Mouse (Mus musculus): ENCODE measurements around the gene Helb. TPM values are rescaled to one million over a fixed set of nuclear protein-coding genes. Genes with fewer than 3 reads are reported as not detected.

The Helb gene
- polyA plus RNA-seq, 1 experiment from 2014 or later = 1.5 TPM

- Histone ChIP-seq H3K9ac (ENCODE audit: low read depth, low read length) (no peak overlapping the region), H3K4me3 (ENCODE audit: low read depth, low read length) (no peak overlapping the region), H3K36me3 (ENCODE audit: control insufficient read depth, insufficient read depth, low read length) (no peaks in the 10 kb centered on the region), H3K4me2 (ENCODE audit: low read length) (no peak overlapping the region), H3K4me1 (ENCODE audit: control insufficient read depth, insufficient read depth, low read length) (no peaks in the 10 kb centered on the region), H3K27ac (ENCODE audit: low read length) (no peak overlapping the region), H3K27me3 (ENCODE audit: control insufficient read depth, insufficient read depth, low read depth, low read length) (no peaks in the 10 kb centered on the region), H3K9me3 (replicated peaks; ENCODE audit: control insufficient read depth, low read length, poor library complexity, severe bottlenecking) (no peaks in the 10 kb centered on the region)
- WGBS = 87% methylated on average over 1 of the region's 1 CpGs
- no peak for ATAC-seq
Observed at GRCm38 (mm10) chr10:120100806-120101205, 12.0 kb downstream of the Helb start.

- Histone ChIP-seq H3K4me2 (ENCODE audit: low read length) (no peak overlapping the region), H3K9ac (ENCODE audit: low read depth, low read length) (no peak overlapping the region), H3K4me1 (ENCODE audit: control insufficient read depth, insufficient read depth, low read length) (no peaks in the 10 kb centered on the region), H3K4me3 (ENCODE audit: low read depth, low read length) (no peak overlapping the region), H3K27me3 (ENCODE audit: control insufficient read depth, insufficient read depth, low read depth, low read length) (no peaks in the 10 kb centered on the region), H3K36me3 (ENCODE audit: control insufficient read depth, insufficient read depth, low read length) (no peaks in the 10 kb centered on the region), H3K27ac (ENCODE audit: low read length) (no peak overlapping the region), H3K9me3 (replicated peaks; ENCODE audit: control insufficient read depth, low read length, poor library complexity, severe bottlenecking) (no peaks in the 10 kb centered on the region)
- 92% methylated on average over 5 of the region's 5 CpGs for WGBS
- ATAC-seq = no peak
Observed at GRCm38 (mm10) chr10:120097564-120097963, 15.2 kb downstream of the Helb start.

- Histone ChIP-seq H3K4me2 (ENCODE audit: low read length) (no peak overlapping the region), H3K27me3 (ENCODE audit: control insufficient read depth, insufficient read depth, low read depth, low read length) (no peaks in the 10 kb centered on the region), H3K9ac (ENCODE audit: low read depth, low read length) (no peak overlapping the region), H3K4me3 (ENCODE audit: low read depth, low read length) (no peak overlapping the region), H3K36me3 (ENCODE audit: control insufficient read depth, insufficient read depth, low read length) (no peaks in the 10 kb centered on the region), H3K4me1 (ENCODE audit: control insufficient read depth, insufficient read depth, low read length) (no peaks in the 10 kb centered on the region), H3K9me3 (replicated peaks; ENCODE audit: control insufficient read depth, low read length, poor library complexity, severe bottlenecking) (no peaks in the 10 kb centered on the region), H3K27ac (ENCODE audit: low read length) (no peak overlapping the region)
- no peak for ATAC-seq
- 97% methylated on average over 5 of the region's 5 CpGs for WGBS
Observed at GRCm38 (mm10) chr10:120095716-120096115, 17.1 kb downstream of the Helb start.

- WGBS = 87% methylated on average over 9 of the region's 9 CpGs
- Histone ChIP-seq H3K27me3 (ENCODE audit: control insufficient read depth, insufficient read depth, low read depth, low read length) (no peaks in the 10 kb centered on the region), H3K27ac (ENCODE audit: low read length) (no peak overlapping the region), H3K36me3 (ENCODE audit: control insufficient read depth, insufficient read depth, low read length) (no peaks in the 10 kb centered on the region), H3K4me1 (ENCODE audit: control insufficient read depth, insufficient read depth, low read length) (no peaks in the 10 kb centered on the region), H3K9me3 (replicated peaks; ENCODE audit: control insufficient read depth, low read length, poor library complexity, severe bottlenecking) (no peaks in the 10 kb centered on the region), H3K9ac (ENCODE audit: low read depth, low read length) (no peak overlapping the region), H3K4me2 (ENCODE audit: low read length) (no peak overlapping the region), H3K4me3 (ENCODE audit: low read depth, low read length) (no peak overlapping the region)
- no peak for ATAC-seq
Observed at GRCm38 (mm10) chr10:120095136-120095535, 17.7 kb downstream of the Helb start.

- no peak for ATAC-seq
- Histone ChIP-seq H3K4me2 (ENCODE audit: low read length) (no peak overlapping the region), H3K27ac (ENCODE audit: low read length) (no peak overlapping the region), H3K36me3 (ENCODE audit: control insufficient read depth, insufficient read depth, low read length) (peaks cover 3% of the 10 kb centered on the region; the same call in 1 of the 2 replicates), H3K9ac (ENCODE audit: low read depth, low read length) (no peak overlapping the region), H3K4me3 (ENCODE audit: low read depth, low read length) (no peak overlapping the region), H3K4me1 (ENCODE audit: control insufficient read depth, insufficient read depth, low read length) (no peaks in the 10 kb centered on the region), H3K9me3 (replicated peaks; ENCODE audit: control insufficient read depth, low read length, poor library complexity, severe bottlenecking) (no peaks in the 10 kb centered on the region), H3K27me3 (ENCODE audit: control insufficient read depth, insufficient read depth, low read depth, low read length) (no peaks in the 10 kb centered on the region)
- 90% methylated on average over 12 of the region's 12 CpGs for WGBS
Observed at GRCm38 (mm10) chr10:120092548-120092947, 20.2 kb downstream of the Helb start.

- Histone ChIP-seq H3K4me3 (ENCODE audit: low read depth, low read length) (no peak overlapping the region), H3K27me3 (ENCODE audit: control insufficient read depth, insufficient read depth, low read depth, low read length) (no peaks in the 10 kb centered on the region), H3K9me3 (replicated peaks; ENCODE audit: control insufficient read depth, low read length, poor library complexity, severe bottlenecking) (no peaks in the 10 kb centered on the region), H3K36me3 (ENCODE audit: control insufficient read depth, insufficient read depth, low read length) (peaks cover 20% of the 10 kb centered on the region), H3K4me2 (ENCODE audit: low read length) (no peak overlapping the region), H3K9ac (ENCODE audit: low read depth, low read length) (no peak overlapping the region), H3K27ac (ENCODE audit: low read length) (no peak overlapping the region), H3K4me1 (ENCODE audit: control insufficient read depth, insufficient read depth, low read length) (no peaks in the 10 kb centered on the region)
- WGBS = 76% methylated on average over 3 of the region's 3 CpGs
- no peak for ATAC-seq
Observed at GRCm38 (mm10) chr10:120077850-120078249, 34.9 kb downstream of the Helb start.

- ATAC-seq = no peak
- Histone ChIP-seq H3K27ac (ENCODE audit: low read length) (no peak overlapping the region), H3K36me3 (ENCODE audit: control insufficient read depth, insufficient read depth, low read length) (peaks cover 3% of the 10 kb centered on the region; the same call in 1 of the 2 replicates), H3K4me1 (ENCODE audit: control insufficient read depth, insufficient read depth, low read length) (no peaks in the 10 kb centered on the region), H3K27me3 (ENCODE audit: control insufficient read depth, insufficient read depth, low read depth, low read length) (no peaks in the 10 kb centered on the region), H3K4me2 (ENCODE audit: low read length) (no peak overlapping the region), H3K4me3 (ENCODE audit: low read depth, low read length) (no peak overlapping the region), H3K9me3 (replicated peaks; ENCODE audit: control insufficient read depth, low read length, poor library complexity, severe bottlenecking) (no peaks in the 10 kb centered on the region), H3K9ac (ENCODE audit: low read depth, low read length) (no peak overlapping the region)
- WGBS = 82% methylated on average over 10 of the region's 10 CpGs
Observed at GRCm38 (mm10) chr10:120066319-120066718, 46.5 kb downstream of the Helb start.

- Histone ChIP-seq H3K27ac (ENCODE audit: low read length) (peak overlapping the region; percentile 17; the same call in 1 of the 2 replicates), H3K9ac (ENCODE audit: low read depth, low read length) (no peak overlapping the region), H3K4me1 (ENCODE audit: control insufficient read depth, insufficient read depth, low read length) (no peaks in the 10 kb centered on the region), H3K36me3 (ENCODE audit: control insufficient read depth, insufficient read depth, low read length) (peaks cover 3% of the 10 kb centered on the region; the same call in 1 of the 2 replicates), H3K4me2 (ENCODE audit: low read length) (no peak overlapping the region), H3K27me3 (ENCODE audit: control insufficient read depth, insufficient read depth, low read depth, low read length) (no peaks in the 10 kb centered on the region), H3K9me3 (replicated peaks; ENCODE audit: control insufficient read depth, low read length, poor library complexity, severe bottlenecking) (no peaks in the 10 kb centered on the region), H3K4me3 (ENCODE audit: low read depth, low read length) (no peak overlapping the region)
- WGBS = 27% methylated on average over 5 of the region's 5 CpGs
- ATAC-seq = no peak
Observed at GRCm38 (mm10) chr10:120064424-120064823, 48.4 kb downstream of the Helb start.

GRCm38 (mm10) chr10:120061238-120062130, 51.3 kb downstream of the Helb start:
- H3K4me3 ChIP-seq (ENCODE audit: low read depth, low read length) = no peak overlapping the region
- no peaks in the 10 kb centered on the region for H3K9me3 ChIP-seq (replicated peaks; ENCODE audit: control insufficient read depth, low read length, poor library complexity, severe bottlenecking)
- ATAC-seq = no peak
- no peaks in the 10 kb centered on the region for H3K4me1 ChIP-seq (ENCODE audit: control insufficient read depth, insufficient read depth, low read length)
- H3K36me3 ChIP-seq (ENCODE audit: control insufficient read depth, insufficient read depth, low read length) = peaks cover 8% of the 10 kb centered on the region
- 81% methylated on average over 24 of the region's 24 CpGs for WGBS
- no peaks in the 10 kb centered on the region for H3K27me3 ChIP-seq (ENCODE audit: control insufficient read depth, insufficient read depth, low read depth, low read length)
- no peak overlapping the region for H3K27ac ChIP-seq (ENCODE audit: low read length)
- H3K9ac ChIP-seq (ENCODE audit: low read depth, low read length) = no peak overlapping the region
- H3K4me2 ChIP-seq (ENCODE audit: low read length) = no peak overlapping the region

All from midbrain, embryonic 16.5 days (tissue).